Mouse (Mus musculus): Measurements from ENCODE around the gene Rbfox3.
A peak's percentile ranks its signal among the peaks of the same experiment; 100 is the strongest.

The Rbfox3 gene

GRCm38 (mm10) chr11:118581019-118581418 is 330.4 kb downstream of the Rbfox3 start:
- peak; percentile 53 for DNase-seq

- no peak for DNase-seq
Observed at GRCm38 (mm10) chr11:118579622-118580021, 331.8 kb downstream of the Rbfox3 start.

- no peak for DNase-seq
Observed at GRCm38 (mm10) chr11:118577271-118577670, 334.1 kb downstream of the Rbfox3 start.

GRCm38 (mm10) chr11:118576611-118577010 is 334.8 kb downstream of the Rbfox3 start:
- no peak for DNase-seq

GRCm38 (mm10) chr11:118574418-118574817 is 337.0 kb downstream of the Rbfox3 start:
- DNase-seq: no peak

GRCm38 (mm10) chr11:118573569-118573968 is 337.8 kb downstream of the Rbfox3 start:
- no peak for DNase-seq

GRCm38 (mm10) chr11:118573000-118573399 is 338.4 kb downstream of the Rbfox3 start:
- no peak for DNase-seq

- no peak for DNase-seq
Observed at GRCm38 (mm10) chr11:118570164-118570563, 341.2 kb downstream of the Rbfox3 start.

- DNase-seq: no peak
Observed at GRCm38 (mm10) chr11:118569571-118570062, 341.8 kb downstream of the Rbfox3 start.

- DNase-seq: no peak
Observed at GRCm38 (mm10) chr11:118563877-118564276, 347.5 kb downstream of the Rbfox3 start.

- no peak for DNase-seq
Observed at GRCm38 (mm10) chr11:118562847-118563246, 348.6 kb downstream of the Rbfox3 start.

- peak; percentile 55 for DNase-seq
Observed at GRCm38 (mm10) chr11:118558193-118558592, 353.2 kb downstream of the Rbfox3 start.

GRCm38 (mm10) chr11:118555631-118556030 is 355.8 kb downstream of the Rbfox3 start:
- DNase-seq: no peak

- no peak for DNase-seq
Observed at GRCm38 (mm10) chr11:118554542-118554941, 356.9 kb downstream of the Rbfox3 start.

- DNase-seq: no peak
Observed at GRCm38 (mm10) chr11:118553926-118554325, 357.5 kb downstream of the Rbfox3 start.

GRCm38 (mm10) chr11:118553001-118553400 is 358.4 kb downstream of the Rbfox3 start:
- DNase-seq: no peak

GRCm38 (mm10) chr11:118552478-118552877 is 358.9 kb downstream of the Rbfox3 start:
- DNase-seq: peak; percentile 47

GRCm38 (mm10) chr11:118551705-118552104 is 359.7 kb downstream of the Rbfox3 start:
- no peak for DNase-seq

GRCm38 (mm10) chr11:118550773-118551520 is 360.4 kb downstream of the Rbfox3 start:
- no peak for DNase-seq

GRCm38 (mm10) chr11:118548242-118548641 is 363.2 kb downstream of the Rbfox3 start:
- DNase-seq: no peak

- no peak for DNase-seq
Observed at GRCm38 (mm10) chr11:118546269-118546668, 365.1 kb downstream of the Rbfox3 start.

- no peak for DNase-seq
Observed at GRCm38 (mm10) chr11:118545690-118546089, 365.7 kb downstream of the Rbfox3 start.

GRCm38 (mm10) chr11:118544564-118544963 is 366.8 kb downstream of the Rbfox3 start:
- DNase-seq: no peak

GRCm38 (mm10) chr11:118542906-118543305 is 368.5 kb downstream of the Rbfox3 start:
- no peak for DNase-seq
